Mouse (Mus musculus): ENCODE measurements around the gene Vps13d.

DNA sequence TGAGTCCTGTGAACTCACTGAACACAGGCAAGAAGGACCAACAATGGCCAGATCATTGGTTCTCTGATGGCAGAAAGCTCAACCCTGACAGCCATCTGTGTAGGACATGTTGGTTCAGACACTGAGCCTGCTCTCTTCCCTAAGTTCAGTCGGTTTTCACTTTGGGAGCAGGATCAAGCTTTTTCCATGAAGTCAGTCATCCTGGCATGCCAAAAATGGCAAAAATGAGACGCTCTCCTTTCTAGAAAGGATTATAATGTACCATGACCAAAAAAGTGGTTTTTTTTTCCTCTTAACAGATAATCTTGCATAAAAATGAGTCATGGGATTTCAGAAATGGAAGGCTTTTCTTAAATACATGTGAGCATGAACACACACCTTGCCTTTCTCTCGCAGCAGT, 183.6 kb downstream of the Vps13d start:
- TF ChIP-seq POLR2A (IDR thresholded peaks at IDR 0.05; ENCODE audit: insufficient read depth, low read depth, low read length) (no peak), CTCF (IDR thresholded peaks at IDR 0.05; ENCODE audit: insufficient read depth, low read depth, low read length) (no peak)
